Mouse (Mus musculus) lung, embryonic 14.5 days (tissue): ENCODE measurements around the gene Maz. TPM values are rescaled to one million over a fixed set of nuclear protein-coding genes. Genes with fewer than 3 reads are reported as not detected.

ENCODE experiments used
- ATAC-seq: fragments of 200-750 bp; cut with Nextera tagmentation; 2 replicates; pipeline ENCODE4 v1.8.0; 2017; ENCODE audit warnings: mild to moderate bottlenecking, moderate TSS enrichment, moderate library complexity; ENCODE audit not compliant: insufficient read depth
- DNase-seq: peaks from one replicate; pipeline ENCODE4 v3.0.0-alpha.2; 2015
- H3K27ac ChIP-seq: fragments of 300-500 bp; sonication (generic); 2 replicates; pipeline ENCODE4 v1.5.1; 2014; ENCODE audit warnings: low read depth, mild to moderate bottlenecking, moderate library complexity
- H3K27me3 ChIP-seq: fragments of 300-500 bp; sonication (generic); 2 replicates; pipeline ENCODE4 v1.6.1; 2014; ENCODE audit warnings: low read length, control low read depth; ENCODE audit not compliant: insufficient read depth
- H3K36me3 ChIP-seq: fragments of 300-500 bp; sonication (generic); 2 replicates; pipeline ENCODE4 v1.6.1; 2014; ENCODE audit warnings: control low read depth; ENCODE audit not compliant: insufficient read depth
- H3K4me1 ChIP-seq: fragments of 300-500 bp; sonication (generic); 2 replicates; pipeline ENCODE4 v1.6.1; 2014; ENCODE audit warnings: antibody characterized with exemption, control low read depth; ENCODE audit not compliant: insufficient read depth
- H3K4me2 ChIP-seq: fragments of 300-500 bp; sonication (generic); 2 replicates; pipeline ENCODE4 v1.6.1; 2014; ENCODE audit warnings: mild to moderate bottlenecking
- H3K4me3 ChIP-seq: fragments of 300-500 bp; sonication (generic); 2 replicates; pipeline ENCODE4 v1.5.1; 2014; ENCODE audit warnings: low read depth, low read length
- H3K9ac ChIP-seq: fragments of 300-500 bp; sonication (generic); 2 replicates; pipeline ENCODE4 v1.6.1; 2014
- H3K9me3 ChIP-seq: fragments of 300-500 bp; sonication (generic); 2 replicates; pipeline ENCODE4 v1.6.1; 2016; ENCODE audit warnings: low read depth, low read length, control low read depth
- CTCF ChIP-seq: IDR thresholded peaks from 2 replicates; pipeline ENCODE4 v1.5.1; 2016; ENCODE audit warnings: antibody characterized with exemption, low read depth
- WGBS: fragments of 180-500 bp; shearing (Covaris S2); extraction: QIAGEN DNeasy Blood & Tissue Kit; methylation state at CpG from one replicate; pipeline ENCODE4 v1.1.7; 2014; 5-methylcytosine and 5-hydroxymethylcytosine counted together
- polyA plus RNA-seq: library from polyadenylated mRNA; unstranded; fragments of >200 nt; fragmentation: Nextera tagmentation; extraction: Ambion mirVana; gene quantifications from 2 replicates; pipeline ENCODE4 v1.2.1, GENCODE M21; 2014

Maz gene
- polyA plus RNA-seq, 1 experiment from 2014 or later, result 90.8 TPM

GRCm38 (mm10) chr7:127016971-127017949 lies 9.6 kb downstream of the Maz start, which contains the start of gene Pagr1a:
Gene Pagr1a, minus strand, starts transcription at chr7:127017352.
- H3K9me3 ChIP-seq, result no peaks in the 10 kb centered on the region
- H3K27ac ChIP-seq, result peak within 1 kb of the TSS; percentile 97
- peak within 1 kb of the TSS; percentile 88 for H3K9ac ChIP-seq

GRCm38 (mm10) chr7:127016486-127016938 lies 10.3 kb downstream of the Maz start:
- Histone ChIP-seq H3K4me2 (peak overlapping the region; percentile 87), H3K4me1 (peaks cover 5% of the 10 kb centered on the region), H3K27me3 (no peaks in the 10 kb centered on the region), H3K4me3 (peak overlapping the region; percentile 73), H3K9me3 (no peaks in the 10 kb centered on the region), H3K27ac (peak overlapping the region; percentile 97), H3K9ac (peak overlapping the region; percentile 88), H3K36me3 (peaks cover 47% of the 10 kb centered on the region)
- no peak for TF ChIP-seq CTCF
- ATAC-seq (peak; percentile 36), DNase-seq (no peak)
- WGBS, result 2% methylated on average over 20 of the region's 22 CpGs

More at GRCm38 (mm10) chr7:127016971-127017949, 9.6 kb downstream of the Maz start, which contains the start of gene Pagr1a:
- peaks cover 5% of the 10 kb centered on the region for H3K4me1 ChIP-seq
- peak; percentile 71 for ATAC-seq
- 1% methylated on average over 39 of the region's 39 CpGs for WGBS
- H3K4me3 ChIP-seq, result peak within 1 kb of the TSS; percentile 73
- H3K4me2 ChIP-seq, result peak within 1 kb of the TSS; percentile 87
- H3K27me3 ChIP-seq, result no peaks in the 10 kb centered on the region
- peak; percentile 91 for TF ChIP-seq CTCF
- peak; percentile 100 for DNase-seq
- H3K36me3 ChIP-seq, result peaks cover 49% of the 10 kb centered on the region

- no peaks in the 10 kb centered on the region for H3K27me3 ChIP-seq
- H3K4me1 ChIP-seq, result peaks cover 5% of the 10 kb centered on the region
- TF ChIP-seq CTCF, result no peak
- ATAC-seq (no peak), DNase-seq (no peak)
- H3K9ac ChIP-seq, result peak within 1 kb of the TSS; percentile 88
- peaks cover 47% of the 10 kb centered on the region for H3K36me3 ChIP-seq
- no peaks in the 10 kb centered on the region for H3K9me3 ChIP-seq
- peak within 1 kb of the TSS; percentile 97 for H3K27ac ChIP-seq
- H3K4me2 ChIP-seq, result peak within 1 kb of the TSS; percentile 87
- peak within 1 kb of the TSS; percentile 73 for H3K4me3 ChIP-seq
Measured at GRCm38 (mm10) chr7:127016481-127016485, 10.6 kb downstream of the Maz start, which contains the start of gene Pagr1b. Gene Pagr1b, minus strand, starts transcription at chr7:127016484.

- peaks cover 47% of the 10 kb centered on the region for H3K36me3 ChIP-seq
- TF ChIP-seq CTCF, result no peak
- peaks cover 5% of the 10 kb centered on the region for H3K4me1 ChIP-seq
- ATAC-seq, result peak; percentile 14; the same call in 1 of the 2 replicates
- 0% methylated on average over 10 of the region's 10 CpGs for WGBS
- H3K4me3 ChIP-seq, result peak overlapping the region; percentile 73
- H3K27ac ChIP-seq, result peak overlapping the region; percentile 97
- H3K9ac ChIP-seq, result peak overlapping the region; percentile 88
- peak; percentile 72 for DNase-seq
- H3K27me3 ChIP-seq, result no peaks in the 10 kb centered on the region
- peak overlapping the region; percentile 87 for H3K4me2 ChIP-seq
- H3K9me3 ChIP-seq, result no peaks in the 10 kb centered on the region
Measured at GRCm38 (mm10) chr7:127016081-127016480, 10.8 kb downstream of the Maz start.

- H3K4me1 ChIP-seq, result peaks cover 5% of the 10 kb centered on the region
- no peak for ATAC-seq
- no peaks in the 10 kb centered on the region for H3K9me3 ChIP-seq
- H3K4me2 ChIP-seq, result peak overlapping the region; percentile 87
- H3K27ac ChIP-seq, result no peak overlapping the region
- peak overlapping the region; percentile 73; the same call in 1 of the 2 replicates for H3K4me3 ChIP-seq
- peaks cover 47% of the 10 kb centered on the region for H3K36me3 ChIP-seq
- 92% methylated on average over 12 of the region's 12 CpGs for WGBS
- no peaks in the 10 kb centered on the region for H3K27me3 ChIP-seq
- H3K9ac ChIP-seq, result no peak overlapping the region
- TF ChIP-seq CTCF, result no peak
- no peak for DNase-seq
Measured at GRCm38 (mm10) chr7:127014993-127015392, 11.8 kb downstream of the Maz start.

GRCm38 (mm10) chr7:127014320-127014719 lies 12.5 kb downstream of the Maz start, which contains the start of gene Mvp:
Gene Mvp, minus strand, starts transcription at chr7:127014621.
- WGBS, result 20% methylated on average over 11 of the region's 11 CpGs
- H3K4me1 ChIP-seq, result peaks cover 5% of the 10 kb centered on the region; the same call in 1 of the 2 replicates

GRCm38 (mm10) chr7:127013385-127013784 lies 13.5 kb downstream of the Maz start:
- Histone ChIP-seq H3K9ac (no peak overlapping the region), H3K27me3 (no peaks in the 10 kb centered on the region), H3K4me2 (peak overlapping the region; percentile 87; the same call in 1 of the 2 replicates), H3K27ac (no peak overlapping the region), H3K4me3 (peak overlapping the region; percentile 45; the same call in 1 of the 2 replicates), H3K36me3 (peaks cover 38% of the 10 kb centered on the region), H3K4me1 (peaks cover 5% of the 10 kb centered on the region; the same call in 1 of the 2 replicates), H3K9me3 (no peaks in the 10 kb centered on the region)
- WGBS, result 93% methylated on average over 6 of the region's 6 CpGs
- ATAC-seq, result no peak
- no peak for TF ChIP-seq CTCF
- DNase-seq, result no peak

More at GRCm38 (mm10) chr7:127014320-127014719, 12.5 kb downstream of the Maz start, which contains the start of gene Mvp:
- Histone ChIP-seq H3K4me3 (peak within 1 kb of the TSS; percentile 73), H3K27me3 (no peaks in the 10 kb centered on the region), H3K27ac (peak within 1 kb of the TSS; percentile 69), H3K36me3 (peaks cover 45% of the 10 kb centered on the region), H3K9me3 (no peaks in the 10 kb centered on the region), H3K9ac (peak within 1 kb of the TSS; percentile 52), H3K4me2 (peak within 1 kb of the TSS; percentile 87)
- DNase-seq (peak; percentile 85), ATAC-seq (0 out of 2 replicates have a peak, but pooled peaks have one; percentile 3)
- no peak for TF ChIP-seq CTCF
